Mouse (Mus musculus): ENCODE data around the gene Speg. TPM values are rescaled to one million over a fixed set of nuclear protein-coding genes. Genes with fewer than 3 reads are reported as not detected.

Speg gene
- polyA plus RNA-seq, 1 experiment from 2014 or later: 41.2 TPM

DNA sequence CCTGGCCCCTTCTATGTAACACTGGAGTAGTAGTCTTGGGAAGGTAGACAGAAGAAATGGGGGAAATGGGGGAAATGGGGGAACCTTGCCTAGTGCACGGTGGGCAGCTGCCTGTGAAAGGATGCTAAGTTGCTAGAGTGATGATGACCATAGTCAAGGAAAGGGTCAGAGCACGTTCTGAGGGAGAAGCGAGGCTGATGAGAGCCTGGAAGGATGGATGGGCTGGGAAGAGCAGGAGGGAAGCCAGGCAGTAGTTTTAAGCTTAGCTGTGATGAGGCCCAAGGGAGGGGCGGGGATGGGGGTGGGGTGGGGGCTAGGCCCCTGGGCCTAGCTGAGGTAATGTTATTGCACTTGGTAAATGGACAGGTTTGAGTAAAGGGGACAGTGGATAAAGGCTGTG lies 14.0 kb upstream of the Speg start:
- Histone ChIP-seq H3K27me3 (ENCODE audit: control insufficient read depth, insufficient read depth, low read length) (peaks cover 23% of the 10 kb centered on the region), H3K4me2 (ENCODE audit: low read depth, low read length) (peak overlapping the region; percentile 76), H3K9me3 (replicated peaks; ENCODE audit: control insufficient read depth, low read length) (no peaks in the 10 kb centered on the region), H3K36me3 (ENCODE audit: control insufficient read depth, insufficient read depth, low read length) (no peaks in the 10 kb centered on the region), H3K4me3 (replicated peaks; ENCODE audit: low read length) (peak overlapping the region; percentile 53), H3K4me1 (ENCODE audit: control insufficient read depth, insufficient read depth, low read length) (peaks cover 16% of the 10 kb centered on the region), H3K27ac (ENCODE audit: low read length) (no peak overlapping the region), H3K9ac (ENCODE audit: low read length) (peak overlapping the region; percentile 76)
- ATAC-seq (ENCODE audit: insufficient read depth, low FRiP score): no peak
- 37% methylated on average over 4 of the region's 4 CpGs for WGBS

- no peaks in the 10 kb centered on the region for H3K36me3 ChIP-seq (ENCODE audit: control insufficient read depth, insufficient read depth, low read length)
- H3K27me3 ChIP-seq (ENCODE audit: control insufficient read depth, insufficient read depth, low read length): peaks cover 23% of the 10 kb centered on the region
- no peaks in the 10 kb centered on the region for H3K9me3 ChIP-seq (replicated peaks; ENCODE audit: control insufficient read depth, low read length)
- no peak overlapping the region for H3K27ac ChIP-seq (ENCODE audit: low read length)
- peaks cover 16% of the 10 kb centered on the region for H3K4me1 ChIP-seq (ENCODE audit: control insufficient read depth, insufficient read depth, low read length)
- H3K9ac ChIP-seq (ENCODE audit: low read length): no peak overlapping the region; the same call in 1 of the 2 replicates
- H3K4me2 ChIP-seq (ENCODE audit: low read depth, low read length): peak overlapping the region; percentile 76
- H3K4me3 ChIP-seq (replicated peaks; ENCODE audit: low read length): peak overlapping the region; percentile 53
- no peak for ATAC-seq (ENCODE audit: insufficient read depth, low FRiP score)
- 28% methylated on average over 4 of the region's 4 CpGs for WGBS
Measured at GRCm38 (mm10) chr1:75361750-75362149, 13.3 kb upstream of the Speg start.

GRCm38 (mm10) chr1:75363868-75364267 lies 11.2 kb upstream of the Speg start:
- no peak overlapping the region for H3K4me3 ChIP-seq (replicated peaks; ENCODE audit: low read length)
- no peak overlapping the region for H3K27ac ChIP-seq (ENCODE audit: low read length)
- peaks cover 21% of the 10 kb centered on the region for H3K27me3 ChIP-seq (ENCODE audit: control insufficient read depth, insufficient read depth, low read length)
- no peak overlapping the region for H3K4me2 ChIP-seq (ENCODE audit: low read depth, low read length)
- H3K9ac ChIP-seq (ENCODE audit: low read length): no peak overlapping the region
- WGBS: 87% methylated on average over 3 of the region's 3 CpGs
- peaks cover 16% of the 10 kb centered on the region for H3K4me1 ChIP-seq (ENCODE audit: control insufficient read depth, insufficient read depth, low read length)
- ATAC-seq (ENCODE audit: insufficient read depth, low FRiP score): no peak
- no peaks in the 10 kb centered on the region for H3K9me3 ChIP-seq (replicated peaks; ENCODE audit: control insufficient read depth, low read length)
- no peaks in the 10 kb centered on the region for H3K36me3 ChIP-seq (ENCODE audit: control insufficient read depth, insufficient read depth, low read length)

DNA sequence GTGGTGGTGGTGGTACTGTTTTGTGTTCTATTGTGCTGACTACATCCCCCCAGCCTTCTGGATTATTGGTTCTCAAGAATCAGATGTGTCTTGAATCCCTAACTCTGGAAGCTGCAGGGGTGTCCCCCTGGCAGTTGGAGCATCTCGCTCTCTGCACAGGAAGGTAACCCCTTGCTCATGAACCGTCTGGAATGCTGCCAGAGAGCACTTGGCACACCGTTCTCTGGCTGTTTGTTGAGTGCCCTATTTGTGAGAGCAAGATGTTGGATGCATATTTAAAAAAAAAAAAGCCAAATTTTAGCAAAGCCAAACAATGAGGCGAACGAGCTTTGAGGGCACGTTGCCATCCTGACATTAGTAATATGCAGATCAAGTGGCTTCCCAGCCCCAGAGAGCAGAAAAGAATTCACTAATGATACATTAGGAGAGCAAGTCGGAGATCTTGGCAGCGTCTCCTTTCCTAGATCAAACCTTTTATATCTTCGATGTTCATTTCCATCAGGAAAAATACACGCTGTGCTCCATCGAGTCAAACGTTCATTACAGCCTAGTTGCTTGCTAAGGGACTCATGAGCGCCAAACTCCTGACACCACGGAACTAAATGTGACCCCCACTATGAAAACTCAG lies 9.5 kb upstream of the Speg start:
- Histone ChIP-seq H3K27ac (ENCODE audit: low read length) (no peak overlapping the region), H3K9ac (ENCODE audit: low read length) (no peak overlapping the region), H3K4me2 (ENCODE audit: low read depth, low read length) (no peak overlapping the region), H3K4me3 (replicated peaks; ENCODE audit: low read length) (no peak overlapping the region), H3K4me1 (ENCODE audit: control insufficient read depth, insufficient read depth, low read length) (peaks cover 13% of the 10 kb centered on the region), H3K36me3 (ENCODE audit: control insufficient read depth, insufficient read depth, low read length) (no peaks in the 10 kb centered on the region), H3K27me3 (ENCODE audit: control insufficient read depth, insufficient read depth, low read length) (peaks cover 10% of the 10 kb centered on the region; the same call in 1 of the 2 replicates), H3K9me3 (replicated peaks; ENCODE audit: control insufficient read depth, low read length) (no peaks in the 10 kb centered on the region)
- WGBS: 72% methylated on average over 14 of the region's 14 CpGs
- no peak for ATAC-seq (ENCODE audit: insufficient read depth, low FRiP score)

GRCm38 (mm10) chr1:75369360-75369983 lies 5.6 kb upstream of the Speg start:
- no peak overlapping the region for H3K4me2 ChIP-seq (ENCODE audit: low read depth, low read length)
- H3K4me3 ChIP-seq (replicated peaks; ENCODE audit: low read length): no peak overlapping the region
- no peaks in the 10 kb centered on the region for H3K36me3 ChIP-seq (ENCODE audit: control insufficient read depth, insufficient read depth, low read length)
- peaks cover 3% of the 10 kb centered on the region; the same call in 1 of the 2 replicates for H3K27me3 ChIP-seq (ENCODE audit: control insufficient read depth, insufficient read depth, low read length)
- no peaks in the 10 kb centered on the region for H3K9me3 ChIP-seq (replicated peaks; ENCODE audit: control insufficient read depth, low read length)
- peak; percentile 23; the same call in 1 of the 2 replicates for ATAC-seq (ENCODE audit: insufficient read depth, low FRiP score)
- H3K9ac ChIP-seq (ENCODE audit: low read length): no peak overlapping the region
- H3K4me1 ChIP-seq (ENCODE audit: control insufficient read depth, insufficient read depth, low read length): peaks cover 15% of the 10 kb centered on the region
- H3K27ac ChIP-seq (ENCODE audit: low read length): no peak overlapping the region
- 38% methylated on average over 25 of the region's 25 CpGs for WGBS

- Histone ChIP-seq H3K4me1 (ENCODE audit: control insufficient read depth, insufficient read depth, low read length) (peaks cover 20% of the 10 kb centered on the region), H3K9me3 (replicated peaks; ENCODE audit: control insufficient read depth, low read length) (no peaks in the 10 kb centered on the region), H3K9ac (ENCODE audit: low read length) (no peak overlapping the region), H3K4me3 (replicated peaks; ENCODE audit: low read length) (no peak overlapping the region), H3K27me3 (ENCODE audit: control insufficient read depth, insufficient read depth, low read length) (peaks cover 9% of the 10 kb centered on the region), H3K27ac (ENCODE audit: low read length) (no peak overlapping the region), H3K4me2 (ENCODE audit: low read depth, low read length) (no peak overlapping the region), H3K36me3 (ENCODE audit: control insufficient read depth, insufficient read depth, low read length) (no peaks in the 10 kb centered on the region)
- 0 out of 2 replicates have a peak, but pooled peaks have one; percentile 24 for ATAC-seq (ENCODE audit: insufficient read depth, low FRiP score)
- 30% methylated on average over 13 of the region's 13 CpGs for WGBS
Measured at GRCm38 (mm10) chr1:75369984-75370660, 5.0 kb upstream of the Speg start.

DNA sequence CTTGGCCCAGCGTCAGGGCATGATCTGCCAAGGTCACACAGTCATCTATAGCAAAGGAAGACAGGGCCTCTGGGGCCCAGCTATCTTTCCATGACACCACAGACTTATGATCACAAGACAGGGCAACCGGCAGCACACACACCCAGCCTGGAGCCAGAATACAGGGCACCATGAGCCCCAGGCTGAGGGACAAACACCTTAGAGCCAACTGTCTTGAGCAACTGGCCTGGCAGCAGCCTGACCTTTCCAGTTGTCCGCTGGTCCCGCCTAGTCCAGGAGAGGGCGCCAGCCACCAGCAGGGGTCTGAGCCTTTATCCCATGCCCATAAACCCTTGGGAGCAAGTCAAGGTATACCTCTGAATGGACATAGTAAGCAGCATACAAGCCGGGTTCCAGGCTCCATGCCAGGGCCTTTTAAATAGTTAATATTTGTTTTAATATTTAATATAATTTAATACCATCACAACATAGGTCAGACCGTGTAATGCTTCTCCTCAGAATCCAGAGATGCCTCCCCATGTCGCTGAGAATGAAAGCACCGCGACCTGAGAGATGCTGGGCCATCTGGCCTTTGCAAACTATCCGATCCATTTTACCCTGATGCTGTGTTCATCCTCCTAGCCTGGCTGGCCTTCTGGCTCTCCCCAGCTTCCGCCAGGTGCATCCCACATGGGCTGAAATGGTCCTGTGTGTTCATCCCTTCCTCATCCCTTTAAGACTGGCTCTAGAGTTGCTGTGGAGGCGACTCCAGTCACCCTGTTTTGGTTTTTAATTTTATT lies 3.6 kb upstream of the Speg start:
- Histone ChIP-seq H3K27ac (ENCODE audit: low read length) (no peak overlapping the region), H3K36me3 (ENCODE audit: control insufficient read depth, insufficient read depth, low read length) (no peaks in the 10 kb centered on the region), H3K9me3 (replicated peaks; ENCODE audit: control insufficient read depth, low read length) (no peaks in the 10 kb centered on the region), H3K4me3 (replicated peaks; ENCODE audit: low read length) (no peak overlapping the region), H3K27me3 (ENCODE audit: control insufficient read depth, insufficient read depth, low read length) (peaks cover 14% of the 10 kb centered on the region), H3K4me1 (ENCODE audit: control insufficient read depth, insufficient read depth, low read length) (peaks cover 20% of the 10 kb centered on the region), H3K4me2 (ENCODE audit: low read depth, low read length) (no peak overlapping the region), H3K9ac (ENCODE audit: low read length) (no peak overlapping the region)
- 53% methylated on average over 13 of the region's 13 CpGs for WGBS
- ATAC-seq (ENCODE audit: insufficient read depth, low FRiP score): no peak

DNA sequence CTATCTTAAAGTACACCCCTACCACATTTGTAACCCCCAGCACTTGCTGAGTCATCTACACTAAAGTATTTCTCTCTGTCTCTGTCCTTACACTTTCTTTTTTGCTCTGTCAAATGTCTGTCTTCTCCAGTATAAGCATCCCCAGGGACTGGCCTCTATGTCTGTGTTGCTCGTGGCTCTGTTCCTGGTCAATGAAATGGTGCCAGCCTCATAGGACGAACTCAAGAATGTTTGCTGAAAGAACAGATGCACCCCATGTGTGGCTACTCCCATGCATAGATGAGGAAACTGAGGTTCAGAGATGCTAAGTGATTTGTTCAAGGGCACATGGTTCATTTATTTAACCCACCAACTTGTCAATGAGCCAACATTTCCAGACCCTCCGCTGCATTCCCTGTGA lies 2.6 kb upstream of the Speg start:
- 79% methylated on average over 3 of the region's 3 CpGs for whole genome bisulfite sequencing
- no peaks in the 10 kb centered on the region for H3K36me3 ChIP-seq (ENCODE audit: control insufficient read depth, insufficient read depth, low read length)
- H3K27me3 ChIP-seq (ENCODE audit: control insufficient read depth, insufficient read depth, low read length): peaks cover 14% of the 10 kb centered on the region
- no peaks in the 10 kb centered on the region for H3K9me3 ChIP-seq (replicated peaks; ENCODE audit: control insufficient read depth, low read length)
- no peak overlapping the region for H3K4me3 ChIP-seq (replicated peaks; ENCODE audit: low read length)
- H3K4me1 ChIP-seq (ENCODE audit: control insufficient read depth, insufficient read depth, low read length): peaks cover 20% of the 10 kb centered on the region
- ATAC-seq (ENCODE audit: insufficient read depth, low FRiP score): no peak
- H3K4me2 ChIP-seq (ENCODE audit: low read depth, low read length): no peak overlapping the region
- no peak overlapping the region for H3K9ac ChIP-seq (ENCODE audit: low read length)
- H3K27ac ChIP-seq (ENCODE audit: low read length): no peak overlapping the region

Measured in stomach, embryonic 16.5 days (tissue).